Mouse (Mus musculus) stomach, postnatal 0 days (tissue): Measurements from ENCODE around the gene Actl10.

Experiments used
- CTCF ChIP-seq: IDR thresholded peaks from 2 replicates; pipeline ENCODE4 v1.5.1; 2016; ENCODE audit warnings: antibody characterized with exemption, low read depth, mild to moderate bottlenecking, moderate library complexity
- EP300 ChIP-seq: optimal IDR thresholded peaks from 2 replicates; pipeline ENCODE3; 2016; ENCODE audit warnings: antibody characterized with exemption

DNA sequence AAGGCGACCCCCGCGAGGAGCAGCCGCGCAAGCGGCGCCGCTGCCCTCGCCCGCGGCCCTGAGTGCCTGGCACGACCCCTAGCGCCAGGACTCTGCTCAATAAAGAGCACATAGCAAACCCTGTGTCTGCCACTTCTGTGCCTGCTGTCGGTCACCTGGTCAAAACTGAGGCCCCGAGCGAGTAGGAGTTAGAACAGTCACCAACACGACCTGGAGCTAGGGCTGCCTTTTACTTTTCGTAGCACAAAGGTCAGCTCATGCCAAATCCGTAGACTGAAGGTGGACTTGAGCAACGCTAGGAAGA lies 1.7 kb upstream of the Actl10 start:
- TF ChIP-seq CTCF, result no peak; the same call in 1 of the 2 replicates
- no peak for TF ChIP-seq EP300
